Mouse (Mus musculus) CH12.LX (cell line): ENCODE data around the gene Polr2a. TPM values are rescaled to one million over a fixed set of nuclear protein-coding genes. Genes with fewer than 3 reads are reported as not detected.

Experiments used
- DNase-seq: peaks from one replicate; pipeline ENCODE4 v3.0.0-alpha.2; 2013; ENCODE audit errors: extremely low read depth
- H3K27ac ChIP-seq: 2 replicates; pipeline ENCODE4 v1.5.1; 2012; ENCODE audit warnings: low read depth, mild to moderate bottlenecking, control low read depth, moderate library complexity; ENCODE audit not compliant: insufficient read depth
- H3K27me3 ChIP-seq: replicated peaks from 2 replicates; pipeline ENCODE3; 2012; ENCODE audit warnings: inconsistent platforms
- H3K36me3 ChIP-seq, 2 experiments: replicated peaks in 1 of 2; 2 replicates each; pipeline versions ENCODE3 to v1.6.1; 2012; ENCODE audit warnings: inconsistent platforms in 1 of 2, low read length in 1 of 2, mild to moderate bottlenecking in 1 of 2, mixed read lengths in 1 of 2, moderate library complexity in 1 of 2; ENCODE audit not compliant: control insufficient read depth in 1 of 2, insufficient read depth in 1 of 2
- H3K4me1 ChIP-seq, 2 experiments: 2 replicates each; pipeline ENCODE4 v1.6.1; 2012; ENCODE audit warnings: inconsistent platforms in 1 of 2, moderate library complexity in 1 of 2; ENCODE audit not compliant: insufficient read depth in 2 of 2, control insufficient read depth in 1 of 2
- H3K4me2 ChIP-seq: 2 replicates; pipeline ENCODE4 v1.6.1; 2012; ENCODE audit warnings: low read depth, mild to moderate bottlenecking, control low read depth; ENCODE audit not compliant: poor library complexity, insufficient read depth, severe bottlenecking
- H3K4me3 ChIP-seq, 3 experiments: fragments of 150-350 bp in 1 of 3; sonication (generic) in 1 of 3; replicated peaks in 1 of 3; 2 replicates each; pipeline versions ENCODE3 to v1.5.1; 2011 to 2012; ENCODE audit warnings: low read depth in 2 of 3, low read length in 2 of 3, mild to moderate bottlenecking in 2 of 3, moderate library complexity in 2 of 3, control low read depth in 1 of 3, improper control_type of control experiment in 1 of 3, inconsistent platforms in 1 of 3, mixed read lengths in 1 of 3; ENCODE audit not compliant: poor library complexity in 1 of 3
- H3K79me2 ChIP-seq: replicated peaks from 2 replicates; pipeline ENCODE4 v1.6.1; 2012; ENCODE audit warnings: mild to moderate bottlenecking, moderate library complexity; ENCODE audit not compliant: control insufficient read depth, poor library complexity, insufficient read depth, severe bottlenecking; ENCODE audit errors: extremely low read depth
- H3K9ac ChIP-seq: 2 replicates; pipeline ENCODE4 v1.6.1; 2012; ENCODE audit warnings: low read depth, mild to moderate bottlenecking, control low read depth, moderate library complexity; ENCODE audit not compliant: insufficient read depth
- H3K9me3 ChIP-seq: replicated peaks from 2 replicates; pipeline ENCODE3; 2012; ENCODE audit warnings: low read length, inconsistent platforms, mixed read lengths
- BHLHE40 ChIP-seq: IDR thresholded peaks from 2 replicates; pipeline ENCODE4 v1.6.1; 2011; ENCODE audit warnings: mild to moderate bottlenecking, low read depth, low read length, improper control_type of control experiment
- CHD1 ChIP-seq: IDR thresholded peaks from 2 replicates; pipeline ENCODE4 v1.6.1; 2012; ENCODE audit warnings: low read depth, low read length, improper control_type of control experiment, inconsistent platforms
- CHD2 ChIP-seq: IDR thresholded peaks from 2 replicates; pipeline ENCODE4 v1.6.1; 2011; ENCODE audit warnings: low read length, improper control_type of control experiment
- CTCF ChIP-seq, 2 experiments: IDR thresholded peaks in 1 of 2; conservative IDR thresholded peaks in 1 of 2; 2 replicates each; pipeline ENCODE4 v1.5.1; 2011 to 2012; ENCODE audit warnings: low read depth in 2 of 2, low read length in 2 of 2, improper control_type of control experiment in 1 of 2, inconsistent platforms in 1 of 2, mild to moderate bottlenecking in 1 of 2, moderate library complexity in 1 of 2
- E2F4 ChIP-seq: IDR thresholded peaks from 2 replicates; pipeline ENCODE4 v1.6.1; 2011; ENCODE audit warnings: low read depth, low read length, improper control_type of control experiment; ENCODE audit not compliant: insufficient replicate concordance
- ELF1 ChIP-seq: IDR thresholded peaks from 2 replicates; pipeline ENCODE4 v1.6.1; 2014; ENCODE audit warnings: low read depth, mild to moderate bottlenecking, inconsistent platforms, low read length, improper control_type of control experiment
- EP300 ChIP-seq: IDR thresholded peaks from 2 replicates; pipeline ENCODE4 v1.6.1; 2011; ENCODE audit warnings: low read length, improper control_type of control experiment
- ETS1 ChIP-seq: conservative IDR thresholded peaks from 2 replicates; pipeline ENCODE4 v1.6.1; 2012; ENCODE audit warnings: low read depth, mild to moderate bottlenecking, inconsistent platforms, low read length, improper control_type of control experiment, moderate library complexity
- GABPA ChIP-seq: IDR thresholded peaks from 2 replicates; pipeline ENCODE4 v1.6.1; 2012; ENCODE audit warnings: low read depth, low read length, improper control_type of control experiment, inconsistent platforms; ENCODE audit not compliant: insufficient replicate concordance
- HCFC1 ChIP-seq: IDR thresholded peaks from 2 replicates; pipeline ENCODE4 v1.6.1; 2012; ENCODE audit warnings: low read depth, mild to moderate bottlenecking, inconsistent platforms, low read length, improper control_type of control experiment
- IRF4 ChIP-seq: IDR thresholded peaks from 2 replicates; pipeline ENCODE4 v1.6.1; 2014; ENCODE audit warnings: low read depth, mild to moderate bottlenecking, inconsistent platforms, low read length, improper control_type of control experiment
- JUN ChIP-seq: IDR thresholded peaks from 2 replicates; pipeline ENCODE4 v1.6.1; 2011; ENCODE audit warnings: low read depth, mild to moderate bottlenecking, low read length, improper control_type of control experiment, moderate library complexity; ENCODE audit not compliant: insufficient read depth
- JUND ChIP-seq: conservative IDR thresholded peaks from 2 replicates; pipeline ENCODE4 v1.6.1; 2011; ENCODE audit warnings: low read depth, low read length, improper control_type of control experiment
- KAT2A ChIP-seq: IDR thresholded peaks from 2 replicates; pipeline ENCODE4 v1.6.1; 2012; ENCODE audit warnings: low read length, improper control_type of control experiment, inconsistent platforms; ENCODE audit not compliant: insufficient replicate concordance
- MAFK ChIP-seq: IDR thresholded peaks from 2 replicates; pipeline ENCODE4 v1.6.1; 2011; ENCODE audit warnings: low read length, improper control_type of control experiment; ENCODE audit not compliant: insufficient replicate concordance
- MAX ChIP-seq: IDR thresholded peaks from 2 replicates; pipeline ENCODE4 v1.6.1; 2011; ENCODE audit warnings: low read length, improper control_type of control experiment
- MAZ ChIP-seq: IDR thresholded peaks from 2 replicates; pipeline ENCODE4 v1.6.1; 2012; ENCODE audit warnings: low read depth, mild to moderate bottlenecking, inconsistent platforms, low read length, improper control_type of control experiment, moderate library complexity
- MEF2A ChIP-seq: IDR thresholded peaks from 2 replicates; pipeline ENCODE4 v1.6.1; 2014; ENCODE audit warnings: low read depth, mild to moderate bottlenecking, inconsistent platforms, low read length, improper control_type of control experiment, borderline replicate concordance
- MXI1 ChIP-seq: IDR thresholded peaks from 2 replicates; pipeline ENCODE4 v1.6.1; 2011; ENCODE audit warnings: mild to moderate bottlenecking, low read depth, low read length, improper control_type of control experiment
- MYC ChIP-seq: IDR thresholded peaks from 2 replicates; pipeline ENCODE4 v1.6.1; 2011; ENCODE audit warnings: low read depth, mild to moderate bottlenecking, improper control_type of control experiment, low read length
- NELFE ChIP-seq: IDR thresholded peaks from 2 replicates; pipeline ENCODE4 v1.6.1; 2011; ENCODE audit warnings: low read depth, low read length, improper control_type of control experiment
- NRF1 ChIP-seq: IDR thresholded peaks from 2 replicates; pipeline ENCODE4 v1.6.1; 2014; ENCODE audit warnings: low read depth, mild to moderate bottlenecking, inconsistent platforms, low read length, improper control_type of control experiment, moderate library complexity
- PAX5 ChIP-seq: IDR thresholded peaks from 2 replicates; pipeline ENCODE4 v1.6.1; 2012; ENCODE audit warnings: low read length, inconsistent platforms, mixed read lengths
- POLR2A ChIP-seq: IDR thresholded peaks from 2 replicates; pipeline ENCODE4 v1.6.1; 2011; ENCODE audit warnings: low read depth, mild to moderate bottlenecking, improper control_type of control experiment, low read length
- POLR2AphosphoS2 ChIP-seq: IDR thresholded peaks from 2 replicates; pipeline ENCODE4 v1.6.1; 2011; ENCODE audit warnings: low read depth, low read length, improper control_type of control experiment
- RAD21 ChIP-seq: IDR thresholded peaks from 2 replicates; pipeline ENCODE4 v1.6.1; 2011; ENCODE audit warnings: low read depth, mild to moderate bottlenecking, low read length, improper control_type of control experiment, moderate library complexity
- RCOR1 ChIP-seq: conservative IDR thresholded peaks from 2 replicates; pipeline ENCODE4 v1.6.1; 2012; ENCODE audit warnings: low read depth, mild to moderate bottlenecking, inconsistent platforms, low read length, improper control_type of control experiment
- SIN3A ChIP-seq: IDR thresholded peaks from 2 replicates; pipeline ENCODE4 v1.6.1; 2012; ENCODE audit warnings: low read length, improper control_type of control experiment, inconsistent platforms
- SMC3 ChIP-seq: IDR thresholded peaks from 2 replicates; pipeline ENCODE4 v1.6.1; 2011; ENCODE audit warnings: low read depth, low read length, improper control_type of control experiment
- TBP ChIP-seq: conservative IDR thresholded peaks from 2 replicates; pipeline ENCODE4 v1.6.1; 2011; ENCODE audit warnings: low read depth, low read length, improper control_type of control experiment
- TCF12 ChIP-seq: IDR thresholded peaks from 2 replicates; pipeline ENCODE4 v1.6.1; 2014; ENCODE audit warnings: low read depth, mild to moderate bottlenecking, inconsistent platforms, low read length, improper control_type of control experiment
- UBTF ChIP-seq: IDR thresholded peaks from 2 replicates; pipeline ENCODE4 v1.6.1; 2012; ENCODE audit warnings: low read depth, mild to moderate bottlenecking, inconsistent platforms, low read length, improper control_type of control experiment, moderate library complexity
- USF1 ChIP-seq: IDR thresholded peaks from 2 replicates; pipeline ENCODE4 v1.6.1; 2014; ENCODE audit warnings: low read depth, mild to moderate bottlenecking, inconsistent platforms, low read length, improper control_type of control experiment
- USF2 ChIP-seq: conservative IDR thresholded peaks from 2 replicates; pipeline ENCODE4 v1.6.1; 2011; ENCODE audit warnings: low read depth, low read length, improper control_type of control experiment
- ZC3H11A ChIP-seq: IDR thresholded peaks from 2 replicates; pipeline ENCODE4 v1.6.1; 2012; ENCODE audit warnings: low read depth, mild to moderate bottlenecking, inconsistent platforms, low read length, improper control_type of control experiment
- ZKSCAN1 ChIP-seq: IDR thresholded peaks from 2 replicates; pipeline ENCODE4 v1.6.1; 2012; ENCODE audit warnings: low read depth, inconsistent platforms, low read length, improper control_type of control experiment, borderline replicate concordance
- ZNF384 ChIP-seq: IDR thresholded peaks from 2 replicates; pipeline ENCODE4 v1.6.1; 2012; ENCODE audit warnings: low read depth, low read length, improper control_type of control experiment, inconsistent platforms
- dilution Hi-C: fragments of 300-500 bp; cut with MboI; formaldehyde crosslinking; loops from 2 replicates; pipeline ENCODE4 v1.14.3; 2020; ENCODE audit warnings: low sequenced_read_pairs; ENCODE audit not compliant: extremely low pct_unique_long_range_greater_than_20kb, extremely low pct_ligation_motif_present
- in situ Hi-C: fragments of 300-500 bp; cut with MboI; formaldehyde crosslinking; loops from 3 replicates; pipeline ENCODE4 v1.14.3; 2019; ENCODE audit warnings: low sequenced_read_pairs, low pct_ligation_motif_present, low pct_unique_long_range_greater_than_20kb, mixed read lengths
- polyA plus RNA-seq: library from polyadenylated mRNA; unstranded; fragments of >175 nt; gene quantifications from 2 replicates; pipeline ENCODE4 v1.2.1, GENCODE M21; 2012; ENCODE audit warnings: low read depth; ENCODE audit not compliant: insufficient read length
- total RNA-seq, 2 experiments: library from RNA; depleted of rRNA; stranded (reverse); fragments of 300-350 nt in 1 of 2; fragments of >200 nt in 1 of 2; gene quantifications; 2 replicates each; pipeline ENCODE4 v1.2.3; 2012 to 2014

Gene Polr2a
- total and polyA plus RNA-seq, 3 experiments, result 14.8 to 162 (median 45.0) TPM

GRCm38 (mm10) chr11:69803786-69804651 is 45.6 kb upstream of the Polr2a start:
- Histone ChIP-seq H3K4me1 (peaks cover 11 to 38% of the 10 kb centered on the region in 2 experiments), H3K79me2 (no peaks in the 10 kb centered on the region), H3K36me3 (no peaks in the 10 kb centered on the region), H3K4me3 (peak overlapping the region; percentile 11 to 39 (median 31)), H3K9ac (peak overlapping the region; percentile 2; the same call in 1 of the 2 replicates), H3K4me2 (peak overlapping the region; percentile 72), H3K27me3 (peaks cover 50% of the 10 kb centered on the region), H3K27ac (no peak overlapping the region), H3K9me3 (peaks cover 24% of the 10 kb centered on the region)
- DNase-seq, result peak; percentile 72
- dilution Hi-C loops (no loop called here), in situ Hi-C loops (loop anchor here (5.0 kb wide), 1 partner anchor 73 kb away; the partner anchor contains the start of gene Tmem95)
- no peak; the same call in 1 of the 2 replicates for TF ChIP-seq CHD1
- TF ChIP-seq UBTF, result peak; percentile 99
- no peak for TF ChIP-seq GABPA
- TF ChIP-seq TBP, result no peak
- TF ChIP-seq ETS1, result no peak
- TF ChIP-seq MAFK, result peak; percentile 20; the same call in 1 of the 2 replicates
- TF ChIP-seq JUN, result no peak
- no peak; the same call in 1 of the 2 replicates for TF ChIP-seq MAZ
- 0 out of 2 replicates have a peak, but pooled peaks have one; percentile 29 for TF ChIP-seq RCOR1
- peak; percentile 53; the same call in 1 of the 2 replicates for TF ChIP-seq BHLHE40
- TF ChIP-seq MYC, result peak; percentile 84; the same call in 1 of the 2 replicates
- TF ChIP-seq E2F4, result no peak
- no peak for TF ChIP-seq JUND
- TF ChIP-seq NELFE, result peak; percentile 53; the same call in 1 of the 2 replicates
- peak in 1 of 2 experiments; percentile 98; a peak in 2 of 4 replicates for TF ChIP-seq CTCF (conservative IDR thresholded peaks at IDR 0.05 in 1 of 2, IDR thresholded peaks at IDR 0.05 in 1 of 2; ENCODE audit: low read depth in 2 of 2, low read length in 2 of 2)
- TF ChIP-seq POLR2AphosphoS2, result no peak
- TF ChIP-seq CHD2, result no peak
- TF ChIP-seq ZKSCAN1, result no peak
- peak; percentile 49 for TF ChIP-seq ELF1
- TF ChIP-seq HCFC1, result peak; percentile 43
- peak; percentile 58; the same call in 1 of the 2 replicates for TF ChIP-seq NRF1
- peak; percentile 60 for TF ChIP-seq SIN3A
- TF ChIP-seq PAX5, result no peak
- peak; percentile 49 for TF ChIP-seq ZC3H11A
- TF ChIP-seq POLR2A, result peak; percentile 57
- TF ChIP-seq TCF12, result peak; percentile 63
- no peak for TF ChIP-seq USF1
- peak; percentile 87 for TF ChIP-seq RAD21
- no peak; the same call in none of the 2 replicates for TF ChIP-seq IRF4
- no peak for TF ChIP-seq USF2
- TF ChIP-seq MAX, result peak; percentile 89
- peak; percentile 80; the same call in 1 of the 2 replicates for TF ChIP-seq MEF2A
- TF ChIP-seq ZNF384, result no peak
- peak; percentile 95 for TF ChIP-seq SMC3
- peak; percentile 88 for TF ChIP-seq MXI1
- no peak for TF ChIP-seq EP300
- TF ChIP-seq KAT2A, result no peak
